Mouse (Mus musculus) C2C12 (cell line): Measurements from ENCODE around the gene Thrb. TPM values are rescaled to one million over a fixed set of nuclear protein-coding genes. Genes with fewer than 3 reads are reported as not detected.

Source experiments
- H3K27me3 ChIP-seq: one replicate; pipeline ENCODE4 v1.6.1; 2011; ENCODE audit not compliant: control insufficient read depth, insufficient read depth, insufficient read length
- H3K36me3 ChIP-seq: one replicate; pipeline ENCODE4 v1.6.1; 2011; ENCODE audit not compliant: control insufficient read depth, insufficient read depth
- H3K4me3 ChIP-seq: one replicate; pipeline ENCODE4 v1.5.1; 2011; ENCODE audit warnings: mild to moderate bottlenecking, control low read depth; ENCODE audit not compliant: poor library complexity, insufficient read depth, severe bottlenecking
- H3K79me2 ChIP-seq: one replicate; pipeline ENCODE4 v1.6.1; 2011; ENCODE audit not compliant: control insufficient read depth, insufficient read depth
- H3K79me3 ChIP-seq: one replicate; pipeline ENCODE4 v1.6.1; 2011; ENCODE audit warnings: low read depth, control low read depth
- H3ac ChIP-seq: one replicate; pipeline ENCODE3; 2011; ENCODE audit warnings: low read depth; ENCODE audit not compliant: control insufficient read depth, insufficient read length
- CEBPB ChIP-seq: IDR thresholded peaks from one replicate; pipeline ENCODE4 v1.6.1; 2011; ENCODE audit warnings: low read depth, mild to moderate bottlenecking, control low read depth, moderate library complexity
- CTCF ChIP-seq: IDR thresholded peaks from one replicate; pipeline ENCODE4 v1.5.1; 2011; ENCODE audit not compliant: control insufficient read depth, insufficient read depth, insufficient read length
- FOSL1 ChIP-seq: IDR thresholded peaks from one replicate; pipeline ENCODE4 v1.8.0; 2011; ENCODE audit warnings: mild to moderate bottlenecking, low read length; ENCODE audit not compliant: poor library complexity, insufficient read depth, severe bottlenecking
- MAX ChIP-seq: IDR thresholded peaks from one replicate; pipeline ENCODE4 v1.6.1; 2011; ENCODE audit warnings: mild to moderate bottlenecking, control low read depth
- MYOD1 ChIP-seq: IDR thresholded peaks from one replicate; pipeline ENCODE4 v1.6.1; 2011; ENCODE audit warnings: low read depth; ENCODE audit not compliant: control insufficient read depth, insufficient read length
- MYOG ChIP-seq: IDR thresholded peaks from one replicate; pipeline ENCODE4 v1.6.1; 2011; ENCODE audit not compliant: control insufficient read depth, insufficient read length; ENCODE audit errors: extremely low read depth
- USF1 ChIP-seq: IDR thresholded peaks from one replicate; pipeline ENCODE4 v1.6.1; 2011; ENCODE audit warnings: low read depth, mild to moderate bottlenecking, control low read depth, moderate library complexity
- polyA plus RNA-seq: library from polyadenylated mRNA; unstranded; fragments of >200 nt; fragmentation: generic; extraction: Trizol; gene quantifications from one replicate; pipeline ENCODE4 v1.2.1, GENCODE M21; 2012; ENCODE audit warnings: missing spikeins

The Thrb gene
- polyA plus RNA-seq, 1 experiment: 0.01 TPM

GRCm38 (mm10) chr14:17899733-17900413 is 239.8 kb downstream of the Thrb start:
- H3K36me3 ChIP-seq: no peaks in the 10 kb centered on the region
- H3K4me3 ChIP-seq: no peak overlapping the region
- no peak overlapping the region for H3ac ChIP-seq
- H3K79me2 ChIP-seq: no peaks in the 10 kb centered on the region
- no peaks in the 10 kb centered on the region for H3K79me3 ChIP-seq
- no peak for TF ChIP-seq MYOD1
- no peak for TF ChIP-seq USF1
- no peak for TF ChIP-seq CTCF
- no peak for TF ChIP-seq FOSL1
- no peak for TF ChIP-seq CEBPB
- TF ChIP-seq MAX: no peak
- no peak for TF ChIP-seq MYOG
- H3K27me3 ChIP-seq: no peaks in the 10 kb centered on the region

- no peak overlapping the region for H3ac ChIP-seq
- no peak for TF ChIP-seq CTCF
- no peak for TF ChIP-seq MYOD1
- no peak for TF ChIP-seq MAX
- no peak for TF ChIP-seq USF1
- no peak for TF ChIP-seq MYOG
- no peak for TF ChIP-seq CEBPB
- TF ChIP-seq FOSL1: no peak
- H3K36me3 ChIP-seq: no peaks in the 10 kb centered on the region
- no peaks in the 10 kb centered on the region for H3K79me3 ChIP-seq
- H3K4me3 ChIP-seq: no peak overlapping the region
- H3K79me2 ChIP-seq: no peaks in the 10 kb centered on the region
- no peaks in the 10 kb centered on the region for H3K27me3 ChIP-seq
These were observed 240.3 kb downstream of the Thrb start for GRCm38 (mm10) chr14:17900414-17900795.

- Histone ChIP-seq H3K79me3 (no peaks in the 10 kb centered on the region), H3K79me2 (no peaks in the 10 kb centered on the region), H3K36me3 (no peaks in the 10 kb centered on the region), H3K27me3 (no peaks in the 10 kb centered on the region), H3K4me3 (no peak overlapping the region), H3ac (no peak overlapping the region)
- no peak for TF ChIP-seq CEBPB
- no peak for TF ChIP-seq MAX
- no peak for TF ChIP-seq USF1
- no peak for TF ChIP-seq FOSL1
- no peak for TF ChIP-seq MYOD1
- TF ChIP-seq CTCF: no peak
- no peak for TF ChIP-seq MYOG
These were observed 242.4 kb downstream of the Thrb start for GRCm38 (mm10) chr14:17902426-17902825.

- Histone ChIP-seq H3K79me2 (no peaks in the 10 kb centered on the region), H3ac (no peak overlapping the region), H3K79me3 (no peaks in the 10 kb centered on the region), H3K4me3 (no peak overlapping the region), H3K36me3 (no peaks in the 10 kb centered on the region), H3K27me3 (no peaks in the 10 kb centered on the region)
- TF ChIP-seq MYOG: no peak
- TF ChIP-seq FOSL1: no peak
These were observed 243.1 kb downstream of the Thrb start for GRCm38 (mm10) chr14:17903121-17903520.

GRCm38 (mm10) chr14:17904554-17904953 is 244.5 kb downstream of the Thrb start:
- H3K4me3 ChIP-seq: no peak overlapping the region
- no peak overlapping the region for H3ac ChIP-seq
- no peak for TF ChIP-seq CTCF
- no peak for TF ChIP-seq USF1
- no peak for TF ChIP-seq CEBPB
- TF ChIP-seq MYOD1: no peak
- H3K36me3 ChIP-seq: no peaks in the 10 kb centered on the region
- H3K27me3 ChIP-seq: no peaks in the 10 kb centered on the region
- H3K79me3 ChIP-seq: no peaks in the 10 kb centered on the region
- H3K79me2 ChIP-seq: no peaks in the 10 kb centered on the region

- H3K79me2 ChIP-seq: no peaks in the 10 kb centered on the region
- no peaks in the 10 kb centered on the region for H3K79me3 ChIP-seq
- no peaks in the 10 kb centered on the region for H3K36me3 ChIP-seq
- no peaks in the 10 kb centered on the region for H3K27me3 ChIP-seq
- H3K4me3 ChIP-seq: no peak overlapping the region
- TF ChIP-seq CEBPB: no peak
- TF ChIP-seq CTCF: no peak
- TF ChIP-seq FOSL1: no peak
- no peak for TF ChIP-seq MYOD1
- no peak for TF ChIP-seq MAX
- TF ChIP-seq MYOG: no peak
- no peak overlapping the region for H3ac ChIP-seq
These were observed 245.6 kb downstream of the Thrb start for GRCm38 (mm10) chr14:17905627-17906026.
